Comparison of ENCODE assay signal across 7 mouse cellular contexts in genomic region chr3:22076936-22077656, GRCm38 (mm10). TPM values are rescaled to one million over a fixed set of nuclear protein-coding genes. Genes with fewer than 3 reads are reported as not detected.
A peak's percentile ranks its signal among the peaks of the same experiment; 100 is the strongest.
DNase-seq lines count a peak whose midpoint lies in the region; ATAC-seq and TF ChIP-seq lines count a peak whose summit lies in the region.

No protein-coding gene starts in this region.

- peak overlapping the region; percentile 80 for H3K4me3 ChIP-seq in lung, adult 2 months (replicated peaks; ENCODE audit: extremely low read depth, low read depth, low read length)
- H3K4me3 ChIP-seq in forebrain, postnatal 0 days (ENCODE audit: low read depth, low read length), result peak overlapping the region; percentile 94
- H3K4me3 ChIP-seq in limb, embryonic 13.5 days, result peak overlapping the region; percentile 90
- peak overlapping the region; percentile 89 for H3K4me3 ChIP-seq in midbrain, embryonic 14.5 days (replicated peaks; ENCODE audit: low read depth, low read length)

- H3K27ac ChIP-seq in forebrain, postnatal 0 days (ENCODE audit: low read depth, low read length), result peak overlapping the region; percentile 99
- peak overlapping the region; percentile 99 for H3K27ac ChIP-seq in limb, embryonic 13.5 days
- H3K27ac ChIP-seq in midbrain, embryonic 14.5 days (replicated peaks; ENCODE audit: low read depth, low read length), result peak overlapping the region; percentile 99

- peak overlapping the region; percentile 74 for H3K4me2 ChIP-seq in forebrain, postnatal 0 days (ENCODE audit: low read depth)
- peak overlapping the region; percentile 63 for H3K4me2 ChIP-seq in limb, embryonic 13.5 days (replicated peaks)
- peak overlapping the region; percentile 65 for H3K4me2 ChIP-seq in midbrain, embryonic 14.5 days (ENCODE audit: low read length)

- ATAC-seq in forebrain, postnatal 0 days, result peak; percentile 42
- ATAC-seq in limb, embryonic 13.5 days (ENCODE audit: low FRiP score, low read depth), result peak; percentile 54
- ATAC-seq in midbrain, embryonic 14.5 days (ENCODE audit: low FRiP score, low TSS enrichment), result peak; percentile 72

- TF ChIP-seq POLR2A in lung, adult 2 months (IDR thresholded peaks at IDR 0.05; ENCODE audit: borderline replicate concordance, extremely low read depth, low read depth, low read length), result no peak

- H3K9ac ChIP-seq in forebrain, postnatal 0 days, result peak overlapping the region; percentile 88
- H3K9ac ChIP-seq in limb, embryonic 13.5 days, result peak overlapping the region; percentile 96
- peak overlapping the region; percentile 90 for H3K9ac ChIP-seq in midbrain, embryonic 14.5 days (replicated peaks; ENCODE audit: low read length)

- DNase-seq in lung, adult 2 months, result peak; percentile 71
- no peak for DNase-seq in lung, postnatal 4 days
- peak; percentile 68 for DNase-seq in adipocyte (ENCODE audit: low spot score)
- DNase-seq in forebrain, postnatal 0 days, result peak; percentile 49
- no peak for DNase-seq in midbrain, embryonic 14.5 days
- peak; percentile 47 to 62 for DNase-seq in thymus, postnatal 10 days (ENCODE audit: low spot score in 2 of 2)

- WGBS in lung, adult 2 months, result under 1% methylated on average over 63 of the region's 64 CpGs
- under 1% methylated on average over 44 of the region's 64 CpGs for WGBS in forebrain, postnatal 0 days
- under 1% methylated on average over 61 of the region's 64 CpGs for WGBS in limb, embryonic 13.5 days
- under 1% methylated on average over 59 of the region's 64 CpGs for whole genome bisulfite sequencing in midbrain, embryonic 14.5 days

- no peaks in the 10 kb centered on the region for H3K36me3 ChIP-seq in forebrain, postnatal 0 days (ENCODE audit: insufficient read depth)
- H3K36me3 ChIP-seq in limb, embryonic 13.5 days, result peaks cover 8% of the 10 kb centered on the region; the same call in 1 of the 2 replicates
- no peaks in the 10 kb centered on the region for H3K36me3 ChIP-seq in midbrain, embryonic 14.5 days (ENCODE audit: control insufficient read depth, insufficient read depth, low read length)

- no peaks in the 10 kb centered on the region for H3K9me3 ChIP-seq in forebrain, postnatal 0 days (ENCODE audit: low read length)
- no peaks in the 10 kb centered on the region for H3K9me3 ChIP-seq in limb, embryonic 13.5 days
- H3K9me3 ChIP-seq in midbrain, embryonic 14.5 days (ENCODE audit: control insufficient read depth, low read length), result no peaks in the 10 kb centered on the region

- TF ChIP-seq CTCF in lung, adult 2 months (IDR thresholded peaks at IDR 0.05; ENCODE audit: insufficient read depth, low read length), result no peak
- no peak for TF ChIP-seq CTCF in forebrain, postnatal 0 days (IDR thresholded peaks at IDR 0.05; ENCODE audit: low read depth)

- H3K27me3 ChIP-seq in forebrain, postnatal 0 days (ENCODE audit: insufficient read depth, low read length), result no peaks in the 10 kb centered on the region
- H3K27me3 ChIP-seq in limb, embryonic 13.5 days, result no peaks in the 10 kb centered on the region
- H3K27me3 ChIP-seq in midbrain, embryonic 14.5 days (ENCODE audit: control insufficient read depth, insufficient read depth, low read length), result no peaks in the 10 kb centered on the region

- peaks cover 16% of the 10 kb centered on the region for H3K4me1 ChIP-seq in lung, adult 2 months (ENCODE audit: control insufficient read depth, insufficient read depth, low read length)
- peaks cover 16% of the 10 kb centered on the region for H3K4me1 ChIP-seq in forebrain, postnatal 0 days (ENCODE audit: insufficient read depth)
- H3K4me1 ChIP-seq in limb, embryonic 13.5 days, result peaks cover 34% of the 10 kb centered on the region
- H3K4me1 ChIP-seq in midbrain, embryonic 14.5 days (ENCODE audit: control insufficient read depth, insufficient read depth, low read length), result peaks cover 32% of the 10 kb centered on the region

RNA-seq across cellular contexts. Expression of gene Tbl1xr1, which starts 0.6 kb away (rescaled TPM):
- 30.4 and 37.3 TPM in 2 replicates for polyA plus RNA-seq in lung, adult 2 months (2012; rRNA removed)
- 35.3 and 44.9 TPM in 2 replicates for total RNA-seq in forebrain, postnatal 0 days (2014; rRNA removed)
- polyA plus RNA-seq in forebrain, postnatal 0 days (2015; fragmentation: Nextera tagmentation; extraction: Ambion mirVana), result 5.2 and 7.5 TPM in 2 replicates
- 24.0 and 28.0 TPM in 2 replicates for polyA plus RNA-seq in limb, embryonic 13.5 days (2015; fragmentation: Nextera tagmentation; extraction: Ambion mirVana)
- 25.3 and 26.2 TPM in 2 replicates for polyA plus RNA-seq in midbrain, embryonic 14.5 days (2014; fragmentation: Nextera tagmentation; extraction: Ambion mirVana)

Comparison
In these comparisons a context has a peak if more than half of its experiments do, and no peak if none do; other contexts are left out.
1. DNase-seq: peak in lung, adult 2 months (single experiment), adipocyte (single experiment), forebrain, postnatal 0 days (single experiment) and thymus, postnatal 10 days (2 of 2); none in lung, postnatal 4 days (0 of 2) and midbrain, embryonic 14.5 days (single experiment).
2. Peak in every context shown above with its lines, with median percentiles within 50 percentile points of each other: H3K4me3 ChIP-seq, ATAC-seq, H3K27ac ChIP-seq, H3K4me2 ChIP-seq and H3K9ac ChIP-seq.